Mouse (Mus musculus) liver, postnatal 0 days (tissue): ENCODE results near the gene Psmb2. TPM values are rescaled to one million over a fixed set of nuclear protein-coding genes. Genes with fewer than 3 reads are reported as not detected.

Experiments
- ATAC-seq: fragments of 200-750 bp; cut with Nextera tagmentation; 2 replicates; pipeline ENCODE4 v1.8.0; 2017; ENCODE audit warnings: mild to moderate bottlenecking, moderate library complexity
- DNase-seq: peaks from one replicate; pipeline ENCODE4 v3.0.0-alpha.2; 2016
- H3K27ac ChIP-seq: fragments of 300-500 bp; sonication (generic); 2 replicates; pipeline ENCODE4 v1.5.1; 2014; ENCODE audit warnings: antibody characterized with exemption, moderate library complexity, mild to moderate bottlenecking, low read depth
- H3K27me3 ChIP-seq: fragments of 300-500 bp; sonication (generic); 2 replicates; pipeline ENCODE4 v1.6.1; 2014; ENCODE audit warnings: low read length, control low read depth, mixed read lengths; ENCODE audit not compliant: insufficient read depth
- H3K36me3 ChIP-seq: fragments of 300-500 bp; sonication (generic); replicated peaks from 2 replicates; pipeline ENCODE4 v1.6.1; 2014; ENCODE audit warnings: mild to moderate bottlenecking, control low read depth, low read length, moderate library complexity, mixed read lengths; ENCODE audit not compliant: insufficient read depth
- H3K4me1 ChIP-seq: fragments of 300-500 bp; sonication (generic); 2 replicates; pipeline ENCODE4 v1.6.1; 2014; ENCODE audit warnings: antibody characterized with exemption, mild to moderate bottlenecking, control low read depth; ENCODE audit not compliant: insufficient read depth
- H3K4me2 ChIP-seq: fragments of 300-500 bp; sonication (generic); 2 replicates; pipeline ENCODE4 v1.6.1; 2014; ENCODE audit warnings: low read depth, mild to moderate bottlenecking, low read length, moderate library complexity, mixed read lengths
- H3K4me3 ChIP-seq: fragments of 300-500 bp; sonication (generic); 2 replicates; pipeline ENCODE4 v1.5.1; 2014; ENCODE audit warnings: low read depth, low read length
- H3K9ac ChIP-seq: fragments of 300-500 bp; sonication (generic); replicated peaks from 2 replicates; pipeline ENCODE4 v1.6.1; 2014; ENCODE audit warnings: mild to moderate bottlenecking, moderate library complexity
- H3K9me3 ChIP-seq: fragments of 300-500 bp; sonication (generic); 2 replicates; pipeline ENCODE4 v1.6.1; 2016; ENCODE audit warnings: mild to moderate bottlenecking, control low read depth, low read length, mixed read lengths
- CTCF ChIP-seq: sonication (generic); IDR thresholded peaks from 2 replicates; pipeline ENCODE4 v1.5.1; 2016; ENCODE audit warnings: antibody characterized with exemption, low read depth
- EP300 ChIP-seq: IDR thresholded peaks from 2 replicates; pipeline ENCODE4 v1.6.1; 2016; ENCODE audit warnings: antibody characterized with exemption, low read depth, mild to moderate bottlenecking
- WGBS: fragments of 180-500 bp; shearing (Covaris S2); extraction: QIAGEN DNeasy Blood & Tissue Kit; methylation state at CpG from one replicate; pipeline ENCODE4 v1.1.7; 2014; ENCODE audit not compliant: insufficient replicate concordance; 5-methylcytosine and 5-hydroxymethylcytosine counted together
- polyA plus RNA-seq: library from polyadenylated mRNA; unstranded; fragments of >200 nt; fragmentation: Nextera tagmentation; extraction: Ambion mirVana; gene quantifications from 2 replicates; pipeline ENCODE4 v1.2.1, GENCODE M21; 2015

Psmb2 gene
- polyA plus RNA-seq, 1 experiment from 2014 or later = 239 TPM

DNA sequence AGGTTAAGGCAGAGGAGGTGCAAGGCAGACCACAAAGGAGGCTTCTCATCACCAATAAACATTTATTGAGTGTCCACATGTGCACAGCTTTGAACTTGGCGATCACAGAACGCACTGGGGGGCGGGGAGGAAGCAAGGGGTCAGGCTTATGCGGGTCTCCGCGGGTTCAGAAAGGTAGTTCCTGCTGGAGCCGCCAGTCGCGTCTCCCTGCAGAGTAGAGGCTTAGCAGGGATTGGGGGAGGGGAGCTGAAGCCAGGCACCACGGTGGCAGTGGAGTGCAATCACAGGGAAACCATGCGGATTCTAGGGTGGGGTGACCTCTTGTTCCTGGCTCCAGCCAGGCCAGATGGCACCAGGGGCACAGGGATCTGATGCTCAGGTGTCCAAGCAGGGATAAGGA is 66.3 kb downstream of the Psmb2 start:
- Histone ChIP-seq H3K4me2 (no peak overlapping the region), H3K27me3 (peaks cover 5% of the 10 kb centered on the region; the same call in 1 of the 2 replicates), H3K4me3 (no peak overlapping the region), H3K36me3 (peaks cover 32% of the 10 kb centered on the region), H3K27ac (no peak overlapping the region), H3K4me1 (no peaks in the 10 kb centered on the region), H3K9me3 (no peaks in the 10 kb centered on the region), H3K9ac (no peak overlapping the region)
- no peak for DNase-seq
- no peak for ATAC-seq
- 44% methylated on average over 11 of the region's 11 CpGs for WGBS
- TF ChIP-seq CTCF (no peak), EP300 (no peak)

DNA sequence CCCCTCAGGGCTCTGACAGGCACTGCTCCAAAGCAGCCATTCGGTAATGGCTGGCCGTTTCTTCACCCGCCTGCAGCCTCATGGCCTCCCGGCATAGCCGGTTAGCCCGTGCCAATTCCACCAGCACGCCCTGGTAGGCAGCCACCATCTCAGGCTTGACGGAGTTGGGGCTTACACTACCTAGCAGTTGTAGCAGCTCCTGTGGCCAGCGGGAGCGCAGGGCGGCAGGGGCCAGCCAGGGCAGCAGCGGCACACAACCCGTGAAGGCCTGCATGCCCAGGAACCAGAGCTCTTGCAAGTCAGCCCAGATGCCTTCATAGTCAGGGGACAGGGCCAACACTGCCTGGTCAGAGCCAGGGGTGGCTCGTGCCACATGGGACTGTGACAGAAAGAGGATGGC is 67.4 kb downstream of the Psmb2 start:
- H3K27ac ChIP-seq = no peak overlapping the region
- peaks cover 34% of the 10 kb centered on the region for H3K36me3 ChIP-seq
- no peaks in the 10 kb centered on the region for H3K9me3 ChIP-seq
- H3K27me3 ChIP-seq = no peaks in the 10 kb centered on the region; the same call in 1 of the 2 replicates
- no peak overlapping the region for H3K4me2 ChIP-seq
- H3K4me1 ChIP-seq = no peaks in the 10 kb centered on the region
- TF ChIP-seq EP300 = no peak
- TF ChIP-seq CTCF = no peak
- H3K4me3 ChIP-seq = no peak overlapping the region
- DNase-seq (no peak), ATAC-seq (no peak)
- H3K9ac ChIP-seq = no peak overlapping the region
- WGBS = 93% methylated on average over 14 of the region's 14 CpGs

DNA sequence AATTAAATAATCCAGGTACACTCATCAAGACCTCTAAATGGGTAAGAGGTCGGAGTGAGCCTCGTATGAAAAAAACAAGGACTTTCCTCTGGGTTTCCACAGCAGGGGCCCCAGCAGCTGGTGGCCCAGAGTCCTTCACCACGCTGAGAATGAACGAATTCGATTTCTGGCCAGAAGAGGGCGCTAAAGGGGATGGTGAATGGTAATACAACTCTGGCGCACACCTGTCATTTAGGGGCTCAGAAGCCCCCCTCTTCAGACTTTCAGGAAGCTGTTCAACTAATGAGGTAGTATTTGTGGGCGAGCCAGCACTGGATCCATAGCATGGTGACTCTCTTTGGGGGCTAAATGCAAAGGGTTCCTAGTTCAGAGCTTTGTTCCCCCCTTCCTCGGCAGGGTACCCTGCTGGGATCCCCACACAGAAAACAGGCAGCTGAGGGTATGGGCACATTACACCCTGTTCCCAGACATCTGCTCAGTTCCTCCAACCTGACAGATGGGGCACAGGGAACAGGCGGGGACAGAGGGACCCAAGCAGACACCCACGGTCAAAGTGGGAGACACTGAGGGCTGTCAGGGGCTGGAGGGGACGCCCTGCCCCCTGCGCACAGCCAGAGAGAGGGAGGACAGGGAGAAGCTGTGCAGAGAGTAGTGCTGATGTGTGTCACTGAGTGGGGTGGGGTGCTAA is 68.2 kb downstream of the Psmb2 start:
- no peak overlapping the region for H3K4me2 ChIP-seq
- H3K27me3 ChIP-seq = no peaks in the 10 kb centered on the region
- no peak overlapping the region for H3K27ac ChIP-seq
- TF ChIP-seq EP300 (no peak), CTCF (peak; percentile 73)
- H3K9me3 ChIP-seq = no peaks in the 10 kb centered on the region
- peaks cover 36% of the 10 kb centered on the region for H3K36me3 ChIP-seq
- no peak for ATAC-seq
- no peaks in the 10 kb centered on the region for H3K4me1 ChIP-seq
- H3K4me3 ChIP-seq = no peak overlapping the region
- WGBS = 47% methylated on average over 13 of the region's 13 CpGs
- peak; percentile 69 for DNase-seq
- H3K9ac ChIP-seq = no peak overlapping the region

DNA sequence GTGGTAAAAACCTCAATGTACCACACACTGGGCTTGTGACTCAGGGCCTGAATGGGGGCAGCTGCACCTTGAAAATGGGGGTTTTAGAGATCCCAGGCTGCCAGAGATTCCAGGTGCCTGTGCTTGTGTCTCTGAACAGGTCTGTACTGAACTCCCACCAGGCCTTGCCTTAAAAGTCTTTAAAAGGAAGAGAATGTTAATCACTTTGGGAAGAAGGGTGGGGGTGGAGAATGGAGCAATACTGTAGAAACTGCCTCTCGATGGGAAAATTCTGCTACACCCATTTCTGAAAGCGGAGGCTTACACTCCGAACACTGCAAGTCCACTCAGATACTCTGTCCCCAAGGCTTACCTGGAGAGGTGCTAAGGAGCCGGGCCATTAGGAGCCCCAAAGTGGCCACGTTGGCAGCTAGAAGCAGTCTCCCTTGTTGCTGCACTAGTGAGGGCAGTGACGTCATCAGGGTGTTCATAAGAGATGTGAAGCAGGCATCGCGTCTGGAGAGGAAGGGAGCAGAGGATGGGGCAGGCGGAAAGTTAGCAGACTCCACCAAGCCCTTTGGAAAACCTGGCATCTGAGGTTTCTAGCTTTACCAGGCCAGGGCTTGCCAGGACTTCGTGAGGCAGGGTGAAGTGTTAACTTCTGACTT is 68.9 kb downstream of the Psmb2 start:
- H3K9ac ChIP-seq = no peak overlapping the region
- no peaks in the 10 kb centered on the region for H3K27me3 ChIP-seq
- no peak overlapping the region for H3K4me3 ChIP-seq
- DNase-seq (no peak), ATAC-seq (no peak)
- TF ChIP-seq CTCF = no peak
- no peak for TF ChIP-seq EP300
- WGBS = 85% methylated on average over 10 of the region's 10 CpGs
- H3K36me3 ChIP-seq = peaks cover 36% of the 10 kb centered on the region
- H3K27ac ChIP-seq = no peak overlapping the region
- no peaks in the 10 kb centered on the region for H3K4me1 ChIP-seq
- H3K4me2 ChIP-seq = no peak overlapping the region
- H3K9me3 ChIP-seq = no peaks in the 10 kb centered on the region

DNA sequence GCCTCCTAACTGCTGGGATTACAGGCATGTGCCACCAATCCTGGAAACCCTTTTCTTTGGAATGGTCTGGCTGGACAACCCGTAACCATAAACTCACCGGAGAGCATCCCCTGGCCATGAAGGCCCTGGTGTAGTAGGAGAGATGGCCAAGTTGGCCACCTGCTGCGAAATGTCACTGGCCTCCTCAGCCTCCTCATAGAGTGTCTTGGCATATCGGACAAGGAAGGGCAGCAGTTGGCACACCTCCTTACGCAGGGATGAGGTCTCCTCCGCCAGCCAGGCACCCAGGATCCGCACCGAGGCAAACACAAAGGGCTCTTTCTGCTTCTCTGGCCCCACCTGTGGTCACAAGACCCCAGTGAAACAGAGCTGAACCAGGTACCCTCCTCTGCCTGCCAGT is 71.0 kb downstream of the Psmb2 start:
- DNase-seq = no peak
- no peak for ATAC-seq
- no peak overlapping the region for H3K27ac ChIP-seq
- peaks cover 11% of the 10 kb centered on the region for H3K4me1 ChIP-seq
- no peak overlapping the region for H3K9ac ChIP-seq
- peaks cover 36% of the 10 kb centered on the region for H3K36me3 ChIP-seq
- WGBS = 93% methylated on average over 8 of the region's 8 CpGs
- no peak overlapping the region for H3K4me3 ChIP-seq
- TF ChIP-seq EP300 (no peak), CTCF (no peak)
- no peaks in the 10 kb centered on the region for H3K27me3 ChIP-seq
- H3K9me3 ChIP-seq = no peaks in the 10 kb centered on the region
- no peak overlapping the region for H3K4me2 ChIP-seq

DNA sequence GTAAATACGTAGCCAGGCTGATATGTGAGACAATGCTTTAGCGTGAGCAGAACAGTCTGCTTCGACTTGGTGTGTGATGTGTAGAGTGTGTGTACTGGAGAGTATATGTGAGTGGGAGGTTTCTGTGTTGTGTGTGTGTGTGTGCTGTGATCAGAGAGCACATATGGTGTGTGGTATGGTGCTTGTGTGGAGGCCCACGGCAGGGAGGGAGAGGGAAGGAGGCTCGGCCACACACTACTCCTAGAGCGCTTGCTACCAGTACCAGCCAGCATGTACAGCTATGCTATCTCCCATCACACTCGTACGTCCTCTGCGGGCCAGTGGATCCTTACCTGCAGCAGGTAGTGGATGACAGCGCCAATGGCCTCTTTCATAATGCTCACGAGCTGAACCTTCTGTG is 72.1 kb downstream of the Psmb2 start:
- Histone ChIP-seq H3K4me3 (no peak overlapping the region), H3K36me3 (peaks cover 30% of the 10 kb centered on the region)
- TF ChIP-seq CTCF = no peak
- TF ChIP-seq EP300 = no peak

More for the DNA sequence above, 72.1 kb downstream of the Psmb2 start:
- ATAC-seq (no peak), DNase-seq (no peak)
- Histone ChIP-seq H3K9ac (no peak overlapping the region), H3K27me3 (no peaks in the 10 kb centered on the region), H3K4me1 (peaks cover 14% of the 10 kb centered on the region), H3K27ac (no peak overlapping the region), H3K9me3 (no peaks in the 10 kb centered on the region), H3K4me2 (no peak overlapping the region)
- WGBS = 87% methylated on average over 11 of the region's 11 CpGs
